Mouse (Mus musculus) neutrophil, adult 5-6 weeks (primary cell): Measurements from ENCODE around the gene Kalrn. TPM values are rescaled to one million over a fixed set of nuclear protein-coding genes. Genes with fewer than 3 reads are reported as not detected.

Experiments used
- ATAC-seq: fragments of 151-379, 151-347 bp; 2 replicates; pipeline ENCODE4 v1.8.0; 2017; ENCODE audit warnings: mild to moderate bottlenecking, moderate TSS enrichment; ENCODE audit not compliant: insufficient number of reproducible peaks, poor library complexity, low FRiP score, severe bottlenecking; ENCODE audit errors: extremely low read depth
- total RNA-seq: library from RNA; stranded (forward); fragments of 200-1000 nt; gene quantifications from 2 replicates; pipeline ENCODE4 v1.2.3, GENCODE M21; 2017

Gene Kalrn
- total RNA-seq, 1 experiment from 2014 or later, result 6.1 TPM

DNA sequence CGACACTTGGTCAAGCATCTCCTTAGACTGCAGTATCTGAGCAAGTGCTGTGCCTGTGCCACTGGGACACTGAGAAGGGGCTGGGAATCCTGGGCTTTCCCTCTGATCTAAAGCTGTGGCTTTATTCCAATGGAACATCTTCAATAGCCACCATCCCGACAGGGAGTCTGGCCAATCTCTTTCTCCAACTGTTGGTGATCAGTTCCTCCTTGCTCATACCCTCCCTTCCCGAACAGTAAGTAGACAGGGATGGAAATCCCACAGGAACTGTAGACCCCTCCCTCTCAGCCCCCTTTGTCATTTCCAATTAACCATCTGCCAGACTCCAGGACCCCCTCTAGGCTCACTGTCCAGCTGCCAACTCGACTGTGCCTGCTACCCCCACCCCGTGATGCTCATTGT, 11.6 kb downstream of the Kalrn start:
- no peak for ATAC-seq

DNA sequence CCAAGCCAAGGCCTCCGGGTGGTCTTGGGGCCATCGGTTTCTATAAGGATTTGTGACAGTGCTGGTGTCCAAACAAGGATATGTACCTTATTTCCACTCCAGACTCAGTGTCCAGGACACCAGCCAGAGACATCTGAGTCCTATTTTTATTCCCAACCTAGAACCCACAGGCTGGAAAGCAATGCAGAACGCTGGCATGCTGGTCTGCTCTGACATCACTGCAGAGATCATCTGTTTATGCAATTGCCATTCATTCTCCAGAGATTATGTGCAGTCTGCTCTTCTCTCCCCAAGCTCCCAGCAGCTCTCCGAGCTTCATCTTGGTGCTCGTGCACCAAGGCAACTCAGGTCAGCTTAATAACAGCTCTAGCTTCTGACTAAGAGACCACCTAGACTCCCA, 12.5 kb downstream of the Kalrn start:
- ATAC-seq, result no peak

DNA sequence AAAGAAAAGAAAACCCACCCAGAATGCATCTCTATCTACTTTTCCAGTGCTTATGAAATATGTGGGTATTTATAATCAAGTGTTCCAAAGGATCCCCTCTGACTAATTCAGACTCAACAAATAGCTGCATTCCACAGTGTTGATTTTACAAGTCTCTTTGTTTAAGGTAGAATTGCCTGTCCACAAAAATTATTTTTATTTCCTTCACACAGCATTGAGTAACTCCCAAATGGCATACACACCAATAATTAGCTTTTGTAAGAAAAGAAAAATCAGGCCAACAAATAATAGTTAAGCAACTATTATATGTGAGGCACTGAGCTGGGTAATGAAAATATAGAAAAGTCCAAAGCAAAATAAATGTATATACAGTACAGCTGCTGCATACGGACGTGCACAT, 12.9 kb downstream of the Kalrn start:
- ATAC-seq, result no peak

DNA sequence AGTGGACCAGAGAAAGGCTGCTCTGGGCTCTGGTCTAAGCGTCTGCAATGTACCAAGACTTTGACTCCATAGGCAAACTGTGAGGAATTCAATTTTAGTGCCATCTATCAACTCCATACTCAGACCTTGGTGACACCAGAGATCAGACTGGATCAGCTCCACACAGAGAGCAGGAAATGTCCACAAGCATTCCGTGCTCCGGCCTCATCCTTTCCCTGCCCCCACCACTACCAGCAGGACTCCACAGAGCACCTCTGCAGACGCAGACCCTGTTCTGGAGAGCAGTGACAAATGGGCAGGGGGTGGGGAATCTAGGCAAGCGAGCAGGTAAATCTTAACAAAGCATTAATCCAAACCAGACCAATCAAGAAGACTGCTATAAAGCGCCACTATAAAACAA, 15.4 kb downstream of the Kalrn start:
- no peak for ATAC-seq

DNA sequence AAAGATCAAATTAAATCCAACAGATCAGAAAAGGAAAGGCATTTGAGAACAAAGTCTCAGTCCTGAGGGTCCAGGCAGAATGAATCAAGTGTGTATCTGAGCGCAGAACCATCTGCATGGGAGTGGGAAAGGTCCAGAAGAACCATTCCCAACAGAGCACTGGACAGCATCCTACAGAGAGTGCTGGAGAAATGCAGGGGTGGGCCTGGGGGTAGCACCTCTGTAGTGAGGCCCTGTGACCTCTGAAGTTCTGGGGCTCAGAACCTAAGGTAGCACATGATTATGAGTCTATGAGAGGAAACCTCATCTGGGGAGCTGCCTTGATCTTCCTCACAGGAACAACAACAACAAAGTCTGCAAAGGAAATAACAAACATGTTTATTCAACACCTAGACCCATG, 20.6 kb downstream of the Kalrn start:
- ATAC-seq, result no peak

DNA sequence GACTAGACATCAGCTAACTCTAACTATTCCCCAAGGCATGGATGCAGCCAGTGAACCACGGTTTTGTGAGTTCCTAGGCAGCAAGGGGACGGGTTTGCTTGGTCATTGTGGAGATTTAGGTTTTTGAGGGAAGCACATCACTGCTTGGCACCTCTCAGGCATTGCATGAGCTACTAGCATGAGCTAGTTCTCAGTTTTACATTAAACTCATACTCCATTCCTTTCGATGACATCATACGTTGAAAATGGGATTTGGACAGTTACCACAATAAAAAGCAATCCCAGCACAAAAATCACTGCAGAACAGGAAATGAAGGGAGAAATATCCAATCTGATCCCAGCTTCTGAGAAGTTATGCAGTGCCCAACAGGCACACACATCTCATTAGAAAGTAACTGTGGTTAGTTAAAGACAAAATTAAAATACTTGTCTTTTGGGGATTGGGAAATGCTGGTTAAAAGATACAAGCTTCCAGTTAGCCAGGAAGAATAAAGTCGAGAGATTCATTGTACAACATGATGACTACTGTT, 23.8 kb downstream of the Kalrn start:
- ATAC-seq, result no peak

DNA sequence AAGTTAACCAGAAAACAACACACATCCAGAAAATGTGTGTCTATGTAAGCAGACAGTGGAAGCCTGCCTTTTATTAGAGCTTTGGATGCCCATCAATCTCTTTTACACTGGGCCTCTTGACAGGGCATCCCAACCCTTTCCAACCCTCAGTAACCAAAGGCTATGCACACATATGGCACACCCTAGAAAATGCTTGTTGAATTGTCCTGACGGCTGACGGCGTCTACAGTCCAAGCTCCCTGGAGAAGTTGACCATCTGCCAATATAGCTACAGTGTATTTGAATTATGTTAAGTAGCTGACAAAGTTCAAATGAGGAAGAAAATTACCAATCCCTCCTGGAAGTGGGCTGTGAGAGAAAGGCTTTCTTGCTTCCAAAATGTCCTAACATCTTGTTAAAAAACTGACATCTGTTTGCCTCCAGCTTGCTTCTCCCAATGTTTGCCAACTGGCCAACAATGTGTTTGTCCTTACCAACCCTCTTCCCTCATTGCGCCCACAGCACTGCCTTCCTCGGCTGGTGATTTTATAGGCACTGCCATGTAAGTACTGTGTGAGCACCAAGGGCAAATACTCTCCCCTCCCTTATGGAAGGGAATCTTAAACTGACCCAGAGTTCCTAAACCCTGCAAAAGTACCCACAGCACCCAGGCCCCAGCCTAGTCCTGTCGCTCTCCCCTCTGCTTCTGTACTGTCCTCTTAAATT, 26.4 kb downstream of the Kalrn start:
- no peak for ATAC-seq

DNA sequence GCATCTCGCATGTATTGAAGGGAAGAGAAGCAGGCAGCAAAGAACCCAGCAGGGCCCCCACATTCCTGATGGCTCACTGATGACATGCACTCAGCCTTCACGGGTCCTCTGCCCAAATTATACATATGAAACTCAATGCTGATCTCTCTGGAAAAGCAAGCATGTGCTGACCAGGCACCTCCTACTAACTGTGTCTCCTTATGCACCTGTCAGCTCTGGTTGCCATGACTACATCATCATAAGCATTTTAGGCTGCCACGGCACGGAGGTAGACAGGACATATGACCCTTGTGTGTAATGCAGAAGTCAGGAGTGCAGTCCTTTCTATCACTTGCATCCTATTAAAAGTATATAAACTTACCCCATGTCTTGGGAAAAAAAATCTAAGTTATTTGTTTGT, 29.6 kb downstream of the Kalrn start:
- no peak for ATAC-seq

DNA sequence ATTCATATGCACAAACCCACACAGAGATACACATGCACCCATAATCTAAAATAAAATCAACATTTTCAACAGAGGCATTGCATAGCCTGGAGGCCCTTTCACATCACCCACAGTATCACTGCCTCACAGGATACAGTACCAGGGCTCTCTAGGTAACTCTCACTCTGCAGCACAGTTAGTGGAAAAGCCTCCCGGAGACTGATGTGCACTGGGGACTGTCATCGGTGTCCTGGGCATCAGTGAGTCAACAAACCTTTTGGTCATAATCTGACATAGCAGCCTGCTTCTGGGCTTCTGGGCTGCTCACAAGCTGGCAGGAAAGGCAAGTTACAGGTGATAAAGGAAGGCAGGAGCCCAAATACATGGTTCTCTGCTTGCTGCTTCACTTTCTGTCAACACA, 31.0 kb downstream of the Kalrn start:
- no peak for ATAC-seq

DNA sequence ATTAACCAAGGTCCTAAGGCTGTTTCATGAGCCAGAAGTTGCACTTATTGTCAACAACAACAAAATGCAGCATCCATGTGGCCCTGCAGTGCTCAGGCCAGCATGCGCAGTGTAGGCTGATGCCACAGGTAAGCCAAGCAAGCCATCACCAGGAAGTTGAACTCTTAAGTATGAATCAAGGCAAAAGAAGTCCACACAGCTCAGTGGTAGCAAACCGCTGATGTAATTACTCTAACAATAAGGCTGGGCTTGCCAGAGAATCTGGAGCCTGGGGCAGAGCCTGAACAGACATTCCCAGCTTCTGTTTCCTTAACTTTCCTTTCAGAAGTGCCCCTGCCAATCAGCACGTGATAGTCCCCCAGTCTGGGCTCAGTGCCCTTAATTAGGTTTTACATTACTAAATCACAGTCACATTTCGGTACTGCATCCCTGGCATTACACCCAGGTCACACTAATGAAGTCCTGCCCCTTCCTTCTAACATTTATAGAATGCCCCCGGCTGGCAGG, 34.6 kb downstream of the Kalrn start:
- no peak for ATAC-seq

DNA sequence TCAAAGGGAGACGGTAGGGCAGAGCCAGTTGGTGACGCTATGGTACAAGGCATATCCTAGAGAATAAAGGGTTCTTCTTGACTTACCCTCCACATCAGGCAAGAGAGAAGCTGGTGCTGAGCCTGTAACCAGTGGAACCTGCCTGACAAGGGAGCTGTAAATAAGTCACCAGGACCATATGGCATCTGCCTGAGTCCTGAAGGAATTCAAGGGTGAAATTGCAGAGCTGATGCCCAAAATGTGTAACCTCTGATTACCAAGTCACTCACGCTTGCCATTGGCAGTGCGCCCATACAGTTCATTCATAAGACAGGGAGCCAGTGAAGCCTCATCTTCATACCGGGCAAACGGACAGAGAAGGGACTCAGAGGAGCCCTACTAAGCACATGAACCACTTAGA, 37.0 kb downstream of the Kalrn start:
- ATAC-seq, result no peak

DNA sequence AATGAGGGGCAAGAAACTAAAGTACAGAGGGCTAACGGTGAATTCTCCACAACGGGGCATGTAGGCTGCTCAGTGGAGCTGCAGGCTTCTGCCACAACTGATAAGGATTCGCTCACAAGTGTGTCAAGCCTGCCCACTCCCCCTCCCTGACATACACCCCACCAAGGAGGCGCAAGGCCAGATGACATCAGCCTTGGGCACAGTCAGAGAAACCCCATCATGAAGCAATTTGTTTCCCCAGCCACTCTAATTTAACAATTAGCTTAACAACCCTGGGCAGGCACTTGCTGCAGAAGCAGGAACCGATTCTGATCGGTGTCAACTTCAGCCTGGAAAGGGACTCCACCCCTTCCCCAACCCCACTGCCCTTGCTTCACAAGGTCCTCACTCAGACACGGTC, 38.2 kb downstream of the Kalrn start:
- no peak for ATAC-seq

DNA sequence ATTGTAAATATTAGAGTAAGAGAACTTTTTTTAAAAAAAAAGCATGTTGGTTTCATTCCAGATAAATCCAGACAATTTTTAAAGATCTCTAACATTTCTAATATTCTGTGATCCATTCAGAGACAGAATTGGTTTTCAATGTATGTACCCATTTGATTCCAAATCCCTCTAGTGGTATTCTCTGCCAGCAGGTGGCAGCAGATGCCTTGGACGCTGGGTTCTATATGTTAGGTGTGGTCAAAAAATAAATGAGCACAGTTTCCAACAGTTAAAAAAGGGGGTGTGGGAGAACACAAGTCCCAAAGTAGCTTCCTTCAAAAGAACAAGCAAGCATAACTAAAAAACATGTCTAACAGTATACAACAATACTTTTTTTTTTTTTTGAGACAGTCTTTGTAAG, 41.8 kb downstream of the Kalrn start:
- ATAC-seq, result no peak

DNA sequence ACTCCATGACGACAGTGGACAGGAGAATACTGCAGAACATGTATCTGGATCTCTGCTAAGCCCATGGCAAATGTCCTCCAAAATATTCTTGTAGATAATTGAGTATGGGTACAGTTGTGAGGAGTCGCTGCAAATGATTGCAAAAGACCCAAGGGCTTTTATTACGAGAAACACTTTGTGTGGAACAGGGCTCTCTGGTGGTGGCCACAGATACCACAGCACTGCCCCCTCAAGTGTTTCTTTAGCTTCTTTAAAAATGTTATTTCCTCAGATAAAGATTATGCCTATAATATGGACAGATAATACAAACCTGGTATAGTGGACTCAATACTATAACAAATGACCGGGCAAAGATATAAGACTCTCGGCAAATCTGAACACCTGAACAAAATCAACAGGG, 43.3 kb downstream of the Kalrn start:
- no peak for ATAC-seq

DNA sequence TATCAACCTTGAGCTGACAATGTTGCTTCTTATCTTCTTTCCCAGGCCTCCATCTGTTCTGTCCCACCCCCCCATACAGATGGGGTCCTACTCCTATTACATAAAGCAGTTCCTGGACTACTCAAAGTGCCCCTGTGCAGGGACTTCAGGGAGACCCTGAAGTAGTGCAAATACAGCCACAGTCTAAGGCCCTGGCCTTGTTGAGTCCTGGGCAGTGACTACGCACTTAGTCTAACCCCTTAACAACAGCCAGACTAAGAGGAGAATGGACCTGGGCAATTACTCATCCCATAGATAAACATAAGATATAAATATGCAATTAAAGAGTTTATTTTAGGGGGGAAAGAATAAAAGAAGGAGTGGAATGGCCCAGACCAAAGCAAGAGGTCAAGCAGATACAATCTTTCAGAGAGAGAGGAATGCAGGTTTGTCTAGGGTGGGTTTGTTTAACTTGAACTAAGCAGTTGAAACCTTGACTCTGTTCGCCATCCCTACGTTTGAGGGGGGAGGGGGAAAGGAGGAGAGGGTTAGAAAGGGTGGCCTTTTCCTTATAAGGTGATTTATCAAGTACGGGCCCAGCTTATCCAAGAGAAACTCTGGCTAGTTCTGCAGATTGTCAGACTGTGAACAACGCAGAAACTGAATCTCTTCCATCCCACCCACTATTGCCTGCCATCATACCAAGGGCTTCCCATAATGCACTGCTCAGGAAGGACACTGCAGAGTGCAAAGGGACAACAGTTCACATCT, 44.9 kb downstream of the Kalrn start:
- no peak for ATAC-seq

DNA sequence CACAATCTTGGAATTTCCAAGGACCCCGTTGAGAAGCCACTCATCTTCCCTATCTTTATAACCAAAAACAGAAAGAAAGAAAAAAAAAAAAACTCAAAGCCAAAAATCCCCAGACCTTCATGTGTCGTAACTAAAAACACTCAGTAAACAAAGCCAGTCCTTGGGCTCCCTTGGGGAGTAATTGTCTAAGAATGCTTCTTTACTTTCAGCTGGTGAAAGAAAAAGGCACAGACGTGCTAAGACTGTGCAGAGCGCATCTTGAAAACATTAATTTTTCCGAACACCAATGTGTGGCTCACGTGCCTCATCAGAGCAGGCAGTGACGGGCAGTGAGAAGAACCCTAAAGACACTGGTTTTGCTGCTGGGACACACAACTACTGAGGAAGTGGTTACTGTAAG, 47.0 kb downstream of the Kalrn start:
- ATAC-seq, result no peak

DNA sequence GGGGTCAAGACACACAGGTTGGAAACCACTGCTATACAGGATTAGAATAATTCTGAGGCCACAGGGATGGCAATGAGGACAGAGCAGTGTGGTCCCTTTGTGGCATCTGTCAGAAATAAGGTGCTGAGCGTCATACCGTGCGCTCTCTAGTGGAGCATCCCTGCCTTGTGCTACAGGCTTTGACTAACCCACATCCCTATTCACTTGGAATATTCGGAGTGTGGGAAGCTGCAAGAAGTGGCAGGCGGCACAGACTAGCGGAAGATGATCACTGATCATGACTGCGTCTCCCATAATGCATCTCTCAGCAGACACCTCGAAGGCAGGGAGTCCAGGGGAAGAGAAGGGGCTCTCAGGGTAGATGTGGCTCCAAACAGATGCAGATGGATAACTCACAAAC, 47.5 kb downstream of the Kalrn start:
- ATAC-seq, result no peak

DNA sequence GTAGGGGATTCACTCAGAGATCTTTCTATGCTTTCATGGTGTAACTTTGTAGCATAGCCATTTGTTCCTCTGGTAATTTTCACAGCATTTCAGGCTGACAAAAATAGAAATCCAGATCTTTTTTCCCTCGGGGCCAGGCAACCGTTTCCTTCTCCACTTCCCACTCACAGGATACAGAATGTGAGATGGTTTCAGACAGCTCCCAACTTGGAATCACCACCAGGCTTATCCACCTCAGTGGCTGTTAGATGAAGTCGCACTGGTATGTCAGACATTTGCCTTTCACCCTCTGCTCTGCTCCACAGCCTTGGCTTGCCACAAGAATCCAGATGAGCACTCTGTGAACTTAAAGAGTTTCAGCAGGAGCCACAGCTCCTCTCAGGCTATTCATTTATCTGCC, 48.1 kb downstream of the Kalrn start:
- ATAC-seq, result no peak

DNA sequence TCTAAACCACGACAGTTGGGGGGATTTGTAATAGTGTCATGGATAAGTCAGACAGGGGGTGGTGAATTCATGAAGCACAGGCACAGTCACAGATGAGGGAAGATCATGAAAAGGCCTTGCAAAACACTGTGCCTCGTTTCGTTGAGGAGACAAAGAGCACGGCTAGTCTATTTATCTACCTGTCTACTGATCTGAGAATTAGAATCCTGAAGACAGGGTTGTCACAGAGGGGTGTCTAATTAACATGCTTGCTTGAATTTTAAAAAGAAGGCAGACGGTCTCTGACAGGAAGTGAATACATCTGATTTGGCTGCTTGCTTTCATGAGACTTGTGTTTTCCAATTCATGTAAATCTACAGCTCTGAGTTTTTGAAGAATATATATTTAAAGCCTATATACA, 52.3 kb downstream of the Kalrn start:
- ATAC-seq, result no peak

DNA sequence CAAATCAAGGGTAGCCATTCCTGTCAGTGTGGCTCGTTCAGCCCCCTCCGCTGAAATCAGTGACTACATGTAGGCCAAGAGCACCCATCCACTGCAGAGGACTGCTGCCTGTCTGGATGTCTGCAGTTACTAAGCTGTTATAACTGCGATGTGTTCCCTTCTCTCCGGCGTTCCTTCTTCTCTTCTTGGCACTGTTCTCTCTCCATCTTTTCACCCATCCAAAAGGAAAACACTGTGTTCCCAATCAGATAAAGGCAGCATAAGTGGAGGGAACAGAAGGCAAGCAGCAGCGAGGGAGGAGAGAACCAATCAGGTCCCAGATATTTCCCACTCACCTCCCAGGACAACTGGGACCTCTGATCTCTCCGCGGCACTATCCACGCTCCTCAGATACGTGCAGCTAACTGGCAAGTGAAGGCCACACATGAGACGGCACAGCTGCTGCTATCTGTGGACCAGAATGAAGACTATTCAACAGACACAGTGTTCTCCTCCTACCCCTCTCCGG, 56.4 kb downstream of the Kalrn start:
- ATAC-seq, result no peak
